Mouse (Mus musculus): ENCODE measurements around the gene Stk10.

Stk10 gene

GRCm38 (mm10) chr11:32550102-32550501 is 17.0 kb downstream of the Stk10 start:
- DNase-seq (ENCODE audit: low spot score) = no peak

- DNase-seq (ENCODE audit: low spot score) = no peak
These were observed 18.0 kb downstream of the Stk10 start for GRCm38 (mm10) chr11:32551056-32551455.

GRCm38 (mm10) chr11:32551579-32552297 is 18.6 kb downstream of the Stk10 start:
- no peak for DNase-seq (ENCODE audit: low spot score)

GRCm38 (mm10) chr11:32552401-32553090 is 19.4 kb downstream of the Stk10 start:
- DNase-seq (ENCODE audit: low spot score) = no peak

GRCm38 (mm10) chr11:32553311-32554140 is 20.4 kb downstream of the Stk10 start:
- DNase-seq (ENCODE audit: low spot score) = no peak

GRCm38 (mm10) chr11:32554141-32555091 is 21.3 kb downstream of the Stk10 start:
- DNase-seq (ENCODE audit: low spot score) = no peak

- no peak for DNase-seq (ENCODE audit: low spot score)
These were observed 22.1 kb downstream of the Stk10 start for GRCm38 (mm10) chr11:32555103-32555689.

GRCm38 (mm10) chr11:32556333-32556990 is 23.4 kb downstream of the Stk10 start:
- no peak for DNase-seq (ENCODE audit: low spot score)

- no peak for DNase-seq (ENCODE audit: low spot score)
These were observed 24.9 kb downstream of the Stk10 start for GRCm38 (mm10) chr11:32558026-32558425.

GRCm38 (mm10) chr11:32558677-32559076 is 25.6 kb downstream of the Stk10 start:
- no peak for DNase-seq (ENCODE audit: low spot score)

GRCm38 (mm10) chr11:32560015-32560770 is 27.1 kb downstream of the Stk10 start:
- no peak for DNase-seq (ENCODE audit: low spot score)

GRCm38 (mm10) chr11:32561465-32562355 is 28.6 kb downstream of the Stk10 start:
- DNase-seq (ENCODE audit: low spot score) = no peak

GRCm38 (mm10) chr11:32562706-32563105 is 29.6 kb downstream of the Stk10 start:
- no peak for DNase-seq (ENCODE audit: low spot score)

- no peak for DNase-seq (ENCODE audit: low spot score)
These were observed 30.6 kb downstream of the Stk10 start for GRCm38 (mm10) chr11:32563660-32564059.

GRCm38 (mm10) chr11:32564629-32565028 is 31.5 kb downstream of the Stk10 start:
- no peak for DNase-seq (ENCODE audit: low spot score)

- no peak for DNase-seq (ENCODE audit: low spot score)
These were observed 32.0 kb downstream of the Stk10 start for GRCm38 (mm10) chr11:32565088-32565487.

GRCm38 (mm10) chr11:32566184-32566583 is 33.1 kb downstream of the Stk10 start:
- no peak for DNase-seq (ENCODE audit: low spot score)

- no peak for DNase-seq (ENCODE audit: low spot score)
These were observed 34.1 kb downstream of the Stk10 start for GRCm38 (mm10) chr11:32567000-32567855.

Measured in urinary bladder, postnatal 25 days (tissue).